Mouse (Mus musculus) cerebellum, adult 11 months (tissue): Measurements from ENCODE around the gene Eml2.
"Not testable (repeated sequence)": the region's sequence is repeated elsewhere in the genome, so short reads cannot be mapped to it uniquely, and the experiment has no call there.

Experiments used
- DNase-seq: peaks from one replicate; pipeline ENCODE4 v3.0.0; 2022

Gene Eml2

DNA sequence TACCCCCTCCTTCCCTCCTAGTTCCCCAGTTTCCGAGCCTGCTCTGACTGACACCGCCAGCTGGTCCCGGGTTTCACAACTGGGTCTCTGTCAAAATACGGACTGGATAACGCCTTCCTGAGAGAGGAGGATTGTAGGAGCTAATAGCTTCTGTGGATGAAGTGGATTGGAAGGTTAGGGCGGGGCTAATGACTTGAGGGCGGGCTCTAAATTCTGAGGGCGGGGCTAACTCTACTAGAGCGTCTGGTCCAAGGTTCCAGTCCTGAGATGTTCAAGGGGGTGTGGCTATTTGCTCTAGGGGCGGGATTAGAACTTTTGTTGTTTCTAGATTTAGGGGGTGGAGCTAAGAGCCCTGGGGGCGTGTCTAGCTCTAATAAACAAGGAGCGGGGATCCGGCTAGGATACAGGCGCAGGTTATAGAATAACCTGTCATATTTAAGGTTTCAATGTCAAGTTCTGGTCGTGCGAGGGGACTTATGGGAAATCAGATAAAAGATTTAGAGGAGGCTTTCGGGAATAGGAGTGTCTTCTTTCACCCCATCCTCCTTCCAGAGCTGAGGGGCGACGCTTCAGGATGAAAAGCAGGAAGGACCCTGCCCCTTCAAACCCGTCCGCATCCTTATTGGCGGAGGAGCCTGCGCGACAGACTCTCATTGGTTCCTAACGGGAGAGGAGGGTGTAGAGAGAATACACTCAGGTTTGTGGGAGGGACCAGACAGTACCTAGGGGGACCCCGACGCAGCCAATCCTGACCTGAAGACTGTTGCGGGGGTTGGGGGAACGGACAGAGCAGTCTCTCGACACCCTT, at the start of gene Eml2:
Gene Eml2 (plus strand): TSS at position 714 of the 808 bp plus-strand sequence.
- DNase-seq, result peak; percentile 86

DNA sequence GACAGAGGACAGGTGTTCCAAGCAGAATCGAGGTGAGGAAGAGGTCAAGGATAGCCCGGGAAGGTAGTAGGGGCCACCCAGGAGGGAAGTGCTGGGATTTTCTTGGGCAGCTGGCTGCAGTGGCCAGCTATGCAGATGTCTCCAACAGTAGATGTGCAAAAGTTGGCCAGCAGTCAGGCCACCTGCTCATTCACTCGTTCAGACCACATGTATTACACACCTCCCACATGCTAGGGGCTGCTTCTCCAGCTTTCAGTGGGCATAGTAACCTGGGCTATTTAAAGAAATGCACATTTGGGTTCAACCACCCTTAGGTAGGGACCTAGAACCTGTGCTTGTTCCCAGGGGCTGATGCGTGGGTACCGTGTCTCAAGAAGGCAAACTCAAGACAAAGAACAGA, 48.5 kb upstream of the Eml2 start:
- no peak for DNase-seq

DNA sequence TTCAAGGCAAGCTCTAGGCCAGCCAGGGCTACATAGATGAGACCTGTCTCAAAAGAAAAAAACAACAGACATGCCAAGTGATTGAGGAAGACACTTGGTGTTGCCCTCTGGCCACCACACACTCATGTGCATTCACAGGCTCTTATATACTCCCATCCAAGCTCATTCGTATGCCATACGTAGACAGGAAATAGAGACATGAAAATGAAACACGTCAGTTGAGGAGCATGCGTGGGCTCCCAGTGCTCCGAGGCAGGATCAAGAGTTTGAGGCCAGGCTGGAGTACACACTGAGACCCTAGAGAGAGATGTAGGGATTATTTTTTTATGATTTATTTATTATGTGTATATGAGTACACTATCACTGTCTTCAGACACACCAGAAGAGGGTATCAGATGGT, 46.8 kb upstream of the Eml2 start:
- no peak for DNase-seq

DNA sequence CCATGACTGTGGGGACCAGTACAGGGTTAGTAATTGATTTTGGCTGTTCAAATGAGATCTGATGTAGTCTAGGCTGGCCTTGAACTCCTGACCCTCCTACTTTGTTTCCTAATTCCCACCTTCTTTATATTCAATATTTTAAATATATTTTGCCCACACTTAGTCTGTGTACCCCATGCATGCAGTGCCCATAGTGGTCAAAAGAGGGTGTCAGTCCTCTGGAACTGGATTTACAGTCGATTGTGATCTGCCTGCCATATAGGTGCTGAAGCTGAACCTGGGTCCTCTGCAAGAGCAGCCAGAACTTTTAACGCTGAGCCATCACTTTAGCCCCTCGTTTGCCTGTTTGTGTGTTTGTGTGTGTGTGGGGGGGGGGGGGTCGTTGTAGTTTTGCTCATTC, 45.6 kb upstream of the Eml2 start:
- DNase-seq, result no peak

DNA sequence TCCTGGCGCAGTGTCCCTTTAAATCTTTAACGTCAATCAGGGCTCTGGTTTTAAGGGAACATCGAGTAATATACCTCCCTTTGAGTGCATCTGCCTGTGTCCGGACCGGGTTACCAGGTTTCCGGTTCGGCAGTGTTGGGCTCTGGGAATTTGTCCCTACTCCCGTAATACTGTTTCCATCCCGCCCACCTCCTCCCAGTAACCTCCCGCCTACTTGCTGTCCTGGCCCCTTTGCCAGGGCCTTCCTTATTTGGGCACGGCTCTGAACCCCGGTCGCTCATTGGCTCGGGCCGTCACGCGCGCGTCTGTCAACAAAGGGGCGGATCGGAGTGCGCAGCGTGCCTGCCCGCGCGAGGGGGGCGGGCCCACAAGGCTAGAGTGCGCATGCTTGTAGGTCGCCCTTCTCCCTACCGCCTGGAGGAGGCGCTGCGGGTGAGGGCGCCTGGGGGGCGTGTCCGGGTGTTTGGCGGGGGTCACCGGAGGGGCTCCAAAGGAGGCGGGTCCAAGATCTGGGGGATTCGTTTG, 44.8 kb upstream of the Eml2 start:
- peak; percentile 97 for DNase-seq

DNA sequence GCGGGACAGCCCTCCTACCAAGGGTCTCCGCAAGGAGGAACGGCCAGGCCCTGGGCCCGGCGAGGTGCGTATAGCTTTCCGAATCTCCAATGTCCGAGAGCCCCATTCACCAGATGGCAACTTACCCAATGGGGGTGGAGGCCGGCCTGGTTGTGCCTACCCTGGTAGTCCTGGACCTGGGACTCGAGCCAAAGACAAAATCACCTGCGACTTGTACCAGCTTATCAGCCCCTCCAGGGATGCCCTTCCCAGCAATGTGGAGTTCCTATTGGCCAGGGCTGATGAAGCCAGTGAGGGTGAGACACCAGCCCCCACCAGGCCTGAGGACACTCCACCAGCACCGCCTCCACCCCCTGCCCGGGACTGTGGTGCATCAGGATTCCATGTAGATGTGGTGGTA, 40.1 kb upstream of the Eml2 start:
- DNase-seq, result no peak

DNA sequence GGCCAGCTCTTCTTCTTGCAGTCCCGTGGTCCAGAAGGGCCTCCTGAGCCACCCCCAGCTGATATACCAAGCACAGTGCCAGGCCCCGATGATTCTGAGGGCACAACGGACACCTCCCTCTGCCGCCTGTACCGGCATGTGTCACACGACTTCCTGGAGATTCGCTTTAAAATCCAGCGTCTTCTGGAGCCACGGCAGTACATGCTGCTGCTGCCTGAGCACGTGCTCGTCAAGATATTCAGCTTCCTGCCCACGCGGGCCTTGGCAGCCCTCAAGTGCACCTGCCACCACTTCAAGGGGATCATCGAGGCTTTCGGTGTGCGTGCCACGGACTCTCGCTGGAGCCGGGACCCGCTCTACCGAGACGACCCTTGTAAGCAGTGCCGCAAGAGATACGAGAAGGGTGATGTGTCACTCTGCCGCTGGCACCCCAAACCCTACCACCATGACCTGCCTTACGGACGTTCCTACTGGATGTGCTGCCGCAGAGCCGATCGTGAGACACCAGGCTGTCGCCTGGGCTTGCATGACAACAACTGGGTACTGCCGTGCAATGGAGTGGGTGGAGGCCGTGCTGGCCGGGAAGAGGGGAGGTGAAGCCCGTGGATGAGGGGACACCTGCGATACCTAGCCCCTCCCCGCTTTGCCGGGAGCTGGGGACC, 39.4 kb upstream of the Eml2 start:
- no peak for DNase-seq

DNA sequence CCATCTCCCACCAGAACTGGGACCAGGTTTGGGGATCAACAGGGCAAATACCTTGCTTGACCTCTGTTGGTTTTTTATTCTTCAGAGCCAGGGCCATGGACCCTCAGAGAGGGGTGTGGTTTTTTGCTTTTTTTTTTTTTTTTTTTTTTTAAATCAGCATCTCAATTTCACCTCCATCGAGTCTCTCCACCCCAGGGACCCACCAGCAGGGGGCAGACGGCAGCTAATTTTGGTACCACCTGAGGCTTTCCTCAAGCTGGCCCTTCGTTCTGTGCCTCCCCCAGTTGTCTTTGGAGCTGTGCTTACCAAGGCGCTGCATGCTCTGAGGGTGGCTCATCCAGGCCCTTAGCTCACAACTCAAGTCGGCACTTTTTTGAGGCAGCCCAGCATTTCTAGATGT, 38.8 kb upstream of the Eml2 start:
- no peak for DNase-seq

DNA sequence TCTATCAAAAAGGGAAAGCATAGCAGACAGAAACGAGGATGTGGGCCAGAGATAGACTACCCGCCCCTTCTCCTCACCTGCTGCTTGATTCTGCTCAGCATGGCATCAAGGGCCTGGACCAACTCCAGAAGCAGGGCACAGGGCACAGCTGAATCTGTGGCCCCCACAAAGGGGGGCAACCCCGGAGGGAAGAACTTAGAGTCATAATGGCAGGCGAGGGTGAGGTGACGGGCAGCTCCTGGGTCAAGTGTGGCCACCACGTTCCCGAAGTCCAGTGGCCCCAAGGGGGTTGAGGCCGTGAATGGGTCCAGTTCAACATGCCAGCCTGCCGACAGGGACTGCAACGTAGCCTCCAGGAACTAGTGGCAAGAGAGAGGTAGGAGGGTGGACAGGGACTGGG, 29.4 kb upstream of the Eml2 start:
- DNase-seq, result no peak

DNA sequence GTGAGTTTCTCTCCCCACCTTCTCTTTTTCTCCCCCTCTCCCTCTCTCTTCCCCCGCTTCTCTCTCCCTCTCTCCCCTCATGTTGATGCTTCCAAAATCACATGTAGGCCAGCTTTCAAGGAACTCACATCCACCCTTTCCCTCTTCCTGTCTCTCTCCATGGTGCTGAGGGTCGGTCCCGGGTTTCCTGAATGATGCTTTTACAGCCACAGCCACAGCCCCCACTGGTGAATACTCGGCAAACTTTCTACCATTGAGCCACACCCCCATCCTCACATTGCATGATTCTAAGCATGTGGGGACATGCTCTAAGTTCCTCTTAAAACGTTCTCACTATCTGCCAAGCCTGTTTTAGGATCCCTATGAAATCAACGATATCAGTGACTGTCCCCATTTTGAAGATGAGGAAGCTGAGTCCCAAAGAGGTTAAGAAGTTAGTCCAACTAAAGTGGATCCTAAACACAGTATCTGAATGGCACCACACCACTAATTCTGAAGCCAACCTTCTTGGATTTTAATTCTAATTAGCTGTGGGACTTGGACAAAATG, 28.6 kb upstream of the Eml2 start:
- DNase-seq, result no peak

DNA sequence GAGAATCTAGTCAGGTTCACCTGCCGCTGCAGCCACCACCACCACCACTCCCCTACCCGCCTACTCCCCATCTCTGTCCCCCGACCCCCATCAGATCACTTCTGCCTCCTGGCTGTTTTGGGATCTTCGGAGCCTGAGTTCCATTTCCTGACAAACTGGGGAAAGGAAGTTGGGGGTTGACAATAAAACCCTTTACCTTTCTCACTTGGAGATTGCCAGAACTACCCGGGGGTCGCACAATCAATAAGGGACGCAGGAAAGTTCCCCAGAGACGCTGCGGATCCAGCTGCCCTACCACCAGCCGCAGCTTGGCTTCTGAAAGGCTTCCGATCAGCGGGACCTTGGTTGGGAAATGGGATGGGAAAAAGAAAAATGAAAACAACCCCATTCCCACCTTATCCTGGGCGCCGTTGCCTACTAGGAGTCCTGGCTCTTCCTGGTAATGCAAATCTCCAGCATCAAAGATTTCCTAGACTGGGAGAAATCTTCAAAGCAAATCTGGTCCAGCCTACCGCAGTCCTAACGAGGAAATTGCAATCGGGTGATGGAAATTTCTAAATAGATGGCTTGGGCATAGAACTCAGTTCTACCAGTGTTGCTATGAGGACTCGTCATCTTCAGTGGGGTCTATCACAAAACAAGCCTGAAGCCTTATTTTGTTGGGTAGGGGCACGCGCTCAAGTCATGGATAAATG, 27.9 kb upstream of the Eml2 start:
- no peak for DNase-seq

DNA sequence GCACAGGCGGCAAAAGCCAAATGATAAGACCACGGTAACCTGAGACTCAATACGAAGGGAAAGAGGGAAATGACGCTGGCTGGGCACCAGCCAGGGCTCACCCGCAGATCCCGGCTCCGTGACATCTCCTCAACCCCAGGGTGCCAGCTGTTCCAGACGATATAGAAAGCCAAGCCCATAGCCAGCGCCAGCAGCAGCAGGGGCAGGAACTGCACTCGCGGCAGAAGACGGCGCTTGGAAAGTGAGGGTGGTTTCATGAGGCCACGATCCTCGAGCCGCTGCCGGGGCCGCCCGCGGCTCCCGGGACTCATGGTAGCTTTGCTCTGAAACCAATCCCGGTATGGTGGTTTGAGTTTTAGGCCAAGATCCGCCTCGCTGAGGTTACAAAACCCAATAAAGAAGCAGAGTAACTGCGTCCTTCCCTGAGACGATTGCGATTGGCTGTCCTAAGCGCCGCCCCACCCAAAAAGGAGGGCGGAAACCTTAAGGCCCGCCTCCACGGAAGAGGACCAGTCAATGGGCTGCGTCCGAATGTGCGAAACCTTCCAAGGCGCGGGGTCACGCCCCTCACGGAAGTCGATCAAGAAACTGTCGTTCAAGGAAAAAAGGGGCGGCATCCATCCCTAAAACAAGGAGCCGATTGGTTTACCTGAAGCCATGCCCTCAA, 27.2 kb upstream of the Eml2 start, which contains the start of gene Qpctl:
Gene Qpctl (minus strand): TSS at position 417 of the 667 bp plus-strand sequence.
- peak; percentile 97 for DNase-seq

DNA sequence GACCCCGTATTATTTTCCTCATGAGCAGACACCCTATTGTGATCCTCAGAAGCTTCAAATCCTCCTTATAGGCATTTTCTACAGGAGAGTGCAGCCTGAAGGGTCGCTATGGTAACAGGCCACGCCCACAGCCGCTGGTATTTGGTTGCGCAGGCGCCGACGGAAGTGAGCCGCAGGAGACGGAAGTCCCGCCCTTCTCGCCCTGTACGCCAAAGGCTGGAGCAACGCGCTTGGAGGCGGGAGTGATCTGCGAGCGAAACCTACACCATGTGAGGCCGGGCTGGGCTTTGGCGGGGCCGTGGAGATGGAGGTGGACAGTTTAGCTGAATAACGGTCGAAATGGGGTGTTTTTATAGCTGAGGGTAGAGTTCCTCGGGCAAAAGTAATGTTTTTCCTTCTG, 26.6 kb upstream of the Eml2 start, which contains the start of gene Snrpd2:
Gene Snrpd2 (plus strand): TSS at position 97 of the 400 bp plus-strand sequence.
- peak; percentile 96 for DNase-seq

DNA sequence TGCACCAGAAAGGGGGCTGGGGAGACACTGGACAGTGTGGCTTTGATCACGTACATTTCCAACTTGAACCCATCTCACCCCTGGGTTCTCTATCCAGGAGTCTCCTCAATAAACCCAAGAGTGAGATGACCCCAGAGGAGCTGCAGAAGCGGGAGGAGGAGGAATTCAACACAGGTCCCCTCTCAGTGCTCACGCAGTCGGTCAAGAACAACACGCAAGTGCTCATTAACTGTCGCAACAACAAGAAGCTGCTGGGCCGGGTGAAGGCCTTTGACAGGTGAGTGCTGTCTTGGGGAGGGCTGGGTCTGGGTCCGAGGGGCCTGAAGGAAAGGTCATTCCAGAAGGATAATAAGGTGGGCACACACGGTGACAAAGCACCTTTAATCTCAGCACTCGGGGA, 25.1 kb upstream of the Eml2 start:
- DNase-seq, result not testable (repeated sequence)

DNA sequence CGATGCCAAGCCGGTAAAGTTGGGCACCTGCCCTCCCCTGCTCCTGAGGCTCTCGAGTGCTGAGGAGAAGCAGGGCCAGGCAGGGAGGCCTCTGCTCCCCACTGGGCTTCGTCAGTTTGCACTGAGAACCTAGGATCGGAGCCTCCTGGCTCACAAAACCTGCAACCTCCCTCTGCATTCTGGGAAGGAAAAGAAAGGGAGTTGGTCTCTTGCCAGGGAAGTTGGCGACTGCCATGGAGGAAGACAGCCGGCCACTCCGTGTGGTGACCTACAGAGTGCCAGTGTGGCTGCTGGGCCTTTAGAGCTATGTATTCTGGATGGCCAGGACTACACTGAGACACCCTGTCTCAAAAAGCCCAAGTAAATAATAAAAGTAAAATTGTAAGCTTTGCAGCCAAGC, 21.4 kb upstream of the Eml2 start:
- DNase-seq, result no peak

DNA sequence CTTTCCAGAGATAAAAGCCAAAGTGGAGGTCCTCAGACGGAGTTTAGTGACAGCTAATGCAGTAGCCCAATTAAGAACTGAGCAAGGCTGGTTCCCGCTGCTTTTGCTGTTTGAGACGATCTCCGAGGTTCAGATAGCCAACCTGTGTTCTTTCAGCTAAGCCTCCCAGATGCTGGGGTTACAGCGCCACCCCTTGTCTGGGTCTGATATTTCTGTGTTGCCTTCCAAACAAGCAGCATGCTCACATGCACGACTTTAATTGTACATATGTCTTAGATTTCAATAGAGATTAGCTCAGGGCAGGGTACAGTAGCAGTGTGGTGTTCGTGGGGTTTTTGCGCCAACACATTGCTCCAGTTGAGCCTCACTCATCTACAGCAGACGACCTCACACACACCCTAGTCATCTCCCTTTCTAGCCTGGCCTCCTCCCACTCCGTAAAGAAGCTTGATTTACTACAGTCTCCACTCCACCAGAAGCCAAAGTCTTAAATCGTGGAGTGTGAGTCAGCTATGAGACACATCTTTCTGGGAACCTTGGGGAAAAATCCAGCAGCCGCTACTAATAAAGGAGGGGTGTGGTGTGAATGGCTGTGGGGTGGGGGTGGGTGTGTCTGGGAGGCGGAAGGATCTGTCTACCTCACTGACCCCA, 20.3 kb upstream of the Eml2 start:
- no peak for DNase-seq

DNA sequence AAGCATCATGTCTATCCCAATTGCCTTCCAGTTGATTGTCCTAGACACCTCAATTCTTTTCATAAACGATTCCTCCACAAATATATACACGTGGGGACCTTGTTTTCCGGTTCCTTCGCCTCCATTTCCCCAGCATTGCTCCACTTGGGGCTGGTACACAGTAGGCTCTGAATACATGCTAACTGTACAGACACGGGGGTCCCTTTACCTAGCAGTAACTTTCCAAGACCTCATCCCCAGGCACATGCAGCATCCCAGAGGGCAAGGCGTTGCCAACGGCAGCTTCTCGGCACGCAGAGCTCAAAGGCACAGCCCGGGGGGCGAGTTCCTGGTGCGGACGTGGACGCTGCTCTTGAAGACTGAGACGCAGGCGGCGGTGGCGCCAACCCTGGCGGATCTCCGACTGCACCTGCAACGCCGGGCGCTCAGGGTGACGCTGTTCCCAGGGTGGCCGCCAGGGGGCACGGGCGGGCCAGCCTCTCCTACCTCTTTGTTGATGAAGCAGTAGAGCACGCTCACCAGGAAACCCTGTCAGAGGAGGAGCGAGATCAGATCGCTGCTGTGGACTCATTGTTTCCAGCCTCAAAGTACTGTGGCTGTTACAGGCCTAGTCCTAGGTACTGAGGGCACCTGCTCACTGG, 18.9 kb upstream of the Eml2 start:
- DNase-seq, result peak; percentile 93

DNA sequence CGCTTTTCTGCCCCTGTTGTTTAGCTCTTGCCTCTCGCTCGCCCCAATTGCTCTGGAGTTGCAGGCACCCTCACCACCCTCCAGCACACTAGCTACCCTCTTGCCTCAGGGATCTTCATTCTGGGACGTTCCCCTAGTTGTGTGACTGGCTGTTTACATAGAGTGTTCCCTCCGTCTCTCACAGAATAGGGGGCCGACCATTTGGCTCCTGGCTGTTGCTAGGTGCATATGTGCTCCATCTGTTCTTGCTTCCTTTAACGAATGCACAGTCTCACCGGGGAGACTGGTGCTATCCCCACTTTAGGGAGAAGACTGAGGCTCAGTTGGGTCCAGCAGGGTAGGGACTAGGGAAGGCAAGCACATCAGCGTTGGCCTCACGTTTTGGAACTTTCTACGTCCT, 17.6 kb upstream of the Eml2 start:
- DNase-seq, result no peak

DNA sequence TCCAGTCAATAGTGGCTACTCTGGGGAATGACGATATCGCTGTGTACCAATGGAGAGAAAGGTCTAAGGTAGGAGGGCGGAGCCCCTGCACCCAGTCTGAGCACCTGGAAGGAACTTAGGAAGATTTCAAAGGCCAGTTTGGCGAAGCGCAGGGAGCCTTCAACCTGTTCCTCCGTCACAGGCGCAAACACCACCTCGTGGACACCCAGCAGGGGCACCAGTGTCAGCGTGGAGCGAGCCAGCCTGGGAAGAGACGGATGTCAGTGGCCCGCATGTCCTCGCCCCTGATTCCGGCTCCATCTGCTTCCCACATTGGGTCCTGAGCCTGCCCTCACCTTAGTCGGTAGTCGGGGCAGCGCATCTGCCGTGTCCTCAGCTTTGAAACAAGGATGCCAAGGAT, 16.8 kb upstream of the Eml2 start:
- DNase-seq, result no peak

DNA sequence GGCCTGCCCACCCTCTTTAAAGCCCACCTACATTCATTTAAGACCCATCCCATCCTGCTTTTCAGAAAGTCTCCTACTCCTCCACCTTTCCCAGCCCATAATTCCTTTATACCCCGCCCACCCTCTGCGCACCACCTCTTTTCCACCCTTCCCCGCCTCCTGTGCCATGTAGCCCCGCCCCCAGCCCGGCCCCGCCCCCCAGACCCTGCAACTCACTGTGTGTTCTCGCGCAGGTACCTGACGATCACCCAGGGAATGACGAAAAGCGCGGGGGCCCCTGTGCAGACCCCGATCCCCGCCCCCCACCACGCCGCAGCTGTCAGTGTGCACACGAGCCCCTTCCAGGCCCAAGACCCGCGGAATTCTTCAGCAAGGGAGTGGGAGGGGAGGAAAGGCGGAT, 16.1 kb upstream of the Eml2 start:
- no peak for DNase-seq

DNA sequence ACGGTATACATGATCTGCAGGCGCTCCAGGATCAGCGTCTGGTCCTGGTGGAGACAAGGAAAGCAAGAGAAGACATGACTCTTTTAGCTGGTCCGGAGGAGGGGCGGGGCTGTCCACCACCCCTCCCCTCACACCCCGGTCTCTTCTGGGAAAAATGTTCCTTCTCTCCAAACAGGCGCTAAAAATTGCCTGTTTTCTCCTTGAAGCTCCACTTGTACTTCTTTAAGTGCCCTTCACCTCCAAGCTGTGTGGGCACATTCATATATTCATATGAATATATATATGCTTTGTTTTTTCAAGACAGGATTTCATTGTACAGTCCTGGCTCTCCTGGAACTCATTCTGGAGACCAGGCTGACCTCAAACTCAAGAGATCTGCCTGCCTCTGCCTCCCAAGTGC, 13.3 kb upstream of the Eml2 start:
- no peak for DNase-seq

DNA sequence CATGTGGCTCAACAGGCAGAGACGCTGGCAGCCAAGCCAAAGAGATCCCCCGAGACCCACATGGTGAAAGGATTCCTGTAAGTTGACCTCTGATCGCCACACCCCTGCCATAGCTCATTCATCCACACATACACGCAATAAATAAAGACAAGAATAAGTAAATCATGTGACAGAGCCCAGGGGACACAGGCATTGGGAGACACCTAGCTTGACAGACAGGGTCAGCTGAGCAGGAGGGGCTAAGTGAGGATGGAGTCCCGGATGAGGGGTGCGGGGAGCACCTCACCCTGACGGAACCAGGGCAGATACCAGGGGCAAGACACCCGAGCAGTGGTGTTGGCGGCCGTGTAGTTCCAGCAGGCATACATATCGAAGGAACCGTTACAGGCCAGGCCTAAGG, 12.5 kb upstream of the Eml2 start:
- no peak for DNase-seq
